Mouse (Mus musculus) thymus, postnatal 36 days (tissue): Measurements from ENCODE around the gene Col24a1.

Experiments used
- DNase-seq, 2 experiments: peaks; one replicate each; pipeline ENCODE4 v3.0.0; 2022; ENCODE audit warnings: mixed read lengths in 2 of 2

The Col24a1 gene

DNA sequence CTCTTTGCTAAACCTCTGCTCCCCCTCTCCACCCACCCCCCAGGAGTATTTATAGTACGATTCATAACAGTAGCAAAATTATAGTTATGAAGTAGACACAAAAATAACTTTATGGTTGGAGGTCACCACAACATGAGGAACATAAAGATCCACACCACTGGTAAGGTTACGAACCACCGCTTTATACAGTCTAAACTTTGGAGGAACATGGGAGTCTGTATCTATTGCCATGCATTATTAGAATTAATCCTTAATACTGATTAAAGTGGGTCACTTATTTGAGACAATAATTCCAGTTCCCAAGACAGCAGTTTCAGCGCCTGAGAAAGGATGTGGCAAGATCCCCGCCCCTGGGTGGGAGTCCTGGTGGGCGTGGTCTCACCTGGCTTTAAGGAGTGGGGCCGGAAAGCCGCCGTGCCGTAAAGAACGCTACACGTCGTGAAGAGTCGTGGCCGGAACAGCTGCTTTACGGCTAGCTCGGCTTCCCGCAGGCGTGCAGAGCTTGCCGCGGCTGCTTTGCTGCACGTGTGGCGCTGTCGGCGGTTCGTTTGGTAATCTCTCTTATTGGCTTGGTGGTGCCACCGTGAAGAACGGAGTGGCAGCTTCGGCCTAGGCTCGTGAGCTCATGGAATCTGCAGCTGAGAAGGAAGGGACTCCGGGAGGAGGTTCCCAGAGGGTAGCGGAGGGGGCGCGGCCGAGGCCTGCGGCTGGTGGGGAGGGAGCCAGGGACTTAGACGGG is 283.6 kb downstream of the Col24a1 start, which contains the start of gene Znhit6:
Gene Znhit6 (plus strand): TSS at position 463 of the 739 bp plus-strand sequence.
- peak; percentile 92 to 94 for DNase-seq

GRCm38 (mm10) chr3:145576482-145576822 is 284.2 kb downstream of the Col24a1 start:
- DNase-seq, result no peak

- no peak for DNase-seq
Measured at GRCm38 (mm10) chr3:145576876-145577275, 284.6 kb downstream of the Col24a1 start.

DNA sequence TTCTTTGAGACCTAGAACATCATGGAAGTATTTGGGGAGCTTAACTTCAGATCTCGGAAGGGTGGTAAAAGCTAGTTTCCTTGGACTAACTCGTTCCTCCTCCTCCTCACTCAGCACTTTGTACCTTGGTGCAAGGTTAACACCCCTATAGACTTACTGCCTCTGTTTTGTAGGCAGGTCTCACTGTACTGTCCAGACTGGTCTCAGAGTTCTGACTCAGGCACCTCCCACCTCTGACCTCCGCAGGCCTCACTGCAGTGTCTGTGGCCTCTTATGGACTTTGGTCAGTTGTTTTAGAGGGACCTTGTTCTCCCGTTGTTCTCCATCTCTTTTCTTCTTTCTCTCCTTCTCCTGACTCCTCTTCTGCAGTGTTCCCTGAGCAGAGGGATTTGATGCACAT is 290.8 kb downstream of the Col24a1 start:
- no peak for DNase-seq

DNA sequence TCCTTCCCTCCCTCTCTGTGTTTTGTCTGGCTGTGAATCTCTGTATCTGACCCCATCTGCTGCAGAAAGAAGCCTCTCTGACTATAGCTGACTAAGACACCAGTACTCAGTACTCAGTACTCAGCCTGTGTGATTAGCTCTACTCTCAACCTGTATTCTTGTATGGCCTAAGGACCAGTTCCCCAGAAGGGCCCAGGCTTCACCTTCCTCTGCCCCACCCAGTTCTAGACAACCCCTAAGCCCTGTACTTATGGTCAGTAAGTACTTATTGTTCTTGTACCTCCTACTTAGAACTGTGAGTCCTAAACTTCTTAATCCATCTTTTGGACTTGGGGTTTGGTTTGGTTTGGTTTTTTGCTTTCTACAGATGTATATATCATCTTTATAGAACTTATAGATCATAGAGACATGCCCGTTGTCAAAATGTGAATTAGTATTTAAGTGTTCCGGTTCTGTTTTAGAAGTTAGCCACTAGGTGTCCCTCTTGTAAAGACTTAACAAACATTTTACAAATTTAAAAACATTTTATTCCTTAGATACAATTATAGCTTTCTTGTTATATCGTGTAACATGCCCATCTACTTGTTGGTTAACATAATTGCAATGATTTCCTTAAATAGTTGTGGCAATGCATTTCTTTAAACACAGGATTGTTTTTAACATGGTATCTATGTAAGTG is 291.4 kb downstream of the Col24a1 start:
- DNase-seq, result no peak

DNA sequence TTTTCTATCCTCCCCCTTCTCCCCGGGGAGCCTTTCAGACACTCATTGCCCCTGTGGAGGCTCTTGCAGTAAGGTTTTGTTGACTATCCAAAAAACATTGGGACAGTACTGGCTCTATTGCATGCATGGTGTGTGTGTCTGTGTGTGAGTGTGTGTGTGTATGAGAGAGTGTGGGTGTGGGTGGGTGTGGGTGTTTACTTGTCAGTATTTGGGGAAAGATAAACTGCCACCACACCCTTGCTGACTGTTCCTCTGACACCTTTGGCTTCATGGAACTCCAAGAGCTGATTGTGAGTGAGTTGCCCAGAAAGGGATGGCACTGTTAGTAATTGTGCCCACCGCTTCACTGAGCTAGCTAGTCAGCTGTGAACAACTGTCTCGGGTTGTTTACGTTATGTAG is 298.3 kb downstream of the Col24a1 start:
- DNase-seq, result no peak

DNA sequence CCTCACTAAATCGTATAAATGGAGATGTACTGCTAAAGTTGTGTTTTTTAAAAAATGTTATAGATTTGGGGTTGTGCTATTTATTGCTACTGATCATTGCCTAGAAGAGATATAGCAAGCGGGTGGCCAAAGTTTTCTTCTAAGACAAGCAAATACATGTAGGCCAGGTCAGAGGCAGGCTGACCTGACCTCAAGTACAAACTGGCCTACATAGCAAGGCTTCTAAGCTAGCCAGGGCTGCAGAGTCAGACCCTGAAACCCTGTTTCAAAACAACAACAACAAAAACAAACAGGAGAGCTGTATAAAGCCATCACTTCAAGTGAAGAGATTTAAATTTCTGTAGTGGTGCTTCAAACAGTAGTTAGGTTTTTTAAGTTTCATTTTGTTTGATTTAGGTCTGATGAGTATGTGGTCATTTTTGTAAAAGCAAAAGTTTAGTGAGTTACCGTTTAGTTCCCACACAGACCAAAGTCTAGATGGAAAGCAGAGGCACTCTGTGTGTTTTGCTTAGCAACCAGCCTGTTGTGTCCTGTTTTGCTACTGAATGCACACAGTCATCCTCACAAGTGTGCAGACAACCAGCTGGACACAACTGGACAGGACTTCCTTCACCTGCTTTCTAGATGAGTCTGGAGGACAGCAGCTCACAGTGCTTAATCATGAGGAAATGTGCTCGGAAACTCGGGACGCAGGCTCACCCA is 299.7 kb downstream of the Col24a1 start:
- DNase-seq, result no peak

- DNase-seq, result no peak
Measured at GRCm38 (mm10) chr3:145595354-145595753, 303.1 kb downstream of the Col24a1 start.

- DNase-seq, result no peak
Measured at GRCm38 (mm10) chr3:145599059-145599458, 306.8 kb downstream of the Col24a1 start.

GRCm38 (mm10) chr3:145600801-145601200 is 308.5 kb downstream of the Col24a1 start:
- no peak for DNase-seq

DNA sequence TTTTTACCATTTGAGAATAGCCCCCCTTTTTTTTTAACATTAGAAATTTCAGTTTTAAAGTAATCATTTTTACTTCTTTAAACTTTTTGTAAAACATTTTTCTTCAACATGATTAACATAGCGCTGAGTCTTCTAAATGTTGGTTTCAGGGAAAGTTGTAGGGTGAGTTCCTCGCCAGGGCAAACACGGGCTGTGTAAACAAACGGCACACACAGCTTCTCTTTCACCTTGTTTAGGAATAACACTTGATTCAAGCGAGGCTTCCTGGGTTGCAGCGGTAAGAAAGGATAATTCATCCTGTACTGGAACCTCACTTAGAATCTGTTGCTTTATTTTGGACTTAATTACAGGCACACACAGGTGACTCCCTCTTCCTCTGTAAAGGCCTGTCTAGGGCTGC is 309.1 kb downstream of the Col24a1 start:
- DNase-seq, result no peak
